Mouse (Mus musculus) left cerebral cortex, adult 2 months (tissue): ENCODE data around the gene Rnf130. TPM values are rescaled to one million over a fixed set of nuclear protein-coding genes. Genes with fewer than 3 reads are reported as not detected.
A peak's percentile ranks its signal among the peaks of the same experiment; 100 is the strongest.

Source experiments
- DNase-seq, 2 experiments: peaks; one replicate each; pipeline ENCODE4 v3.0.0; 2021 to 2022; ENCODE audit warnings: low spot score in 2 of 2, mixed read lengths in 1 of 2; ENCODE audit errors: extremely low spot score in 1 of 2
- H3K27ac ChIP-seq: fragments of 200-600 bp; 2 replicates; pipeline ENCODE4 v1.8.1; 2022
- H3K4me3 ChIP-seq: fragments of 200-600 bp; 2 replicates; pipeline ENCODE4 v1.8.1; 2022
- CTCF ChIP-seq: fragments of 200-600 bp; IDR thresholded peaks from 2 replicates; pipeline ENCODE4 v1.8.1; 2022; ENCODE audit warnings: antibody characterized with exemption, mild to moderate bottlenecking, moderate library complexity
- intact Hi-C: fragments of 180-260 bp; cut with DNase I; formaldehyde crosslinking; loops from one replicate; pipeline ENCODE4 v1.15.1; 2025
- total RNA-seq, 2 experiments: library from RNA; stranded (reverse); gene quantifications; 2 replicates each; pipeline ENCODE4 v1.2.3; 2021

Gene Rnf130
- total RNA-seq, 2 experiments from 2014 or later = 91.9 to 95.4 TPM

GRCm38 (mm10) chr11:49994536-49994935 is 30.6 kb upstream of the Rnf130 start:
- no peak overlapping the region for H3K27ac ChIP-seq
- no peak for TF ChIP-seq CTCF
- no peak for DNase-seq
- intact Hi-C loops = no loop called here
- no peak overlapping the region for H3K4me3 ChIP-seq

GRCm38 (mm10) chr11:49996398-49996797 is 28.7 kb upstream of the Rnf130 start:
- no peak for DNase-seq
- no peak overlapping the region for H3K4me3 ChIP-seq
- intact Hi-C loops = no loop called here
- TF ChIP-seq CTCF = no peak
- no peak overlapping the region for H3K27ac ChIP-seq

GRCm38 (mm10) chr11:49997321-49997720 is 27.8 kb upstream of the Rnf130 start:
- no peak for TF ChIP-seq CTCF
- Histone ChIP-seq H3K27ac (no peak overlapping the region), H3K4me3 (no peak overlapping the region)
- DNase-seq = no peak
- intact Hi-C loops = no loop called here

GRCm38 (mm10) chr11:50002853-50003252 is 22.3 kb upstream of the Rnf130 start:
- DNase-seq = no peak
- no peak overlapping the region for H3K4me3 ChIP-seq
- TF ChIP-seq CTCF = no peak
- intact Hi-C loops = loop anchor here (2.0 kb wide), 1 partner anchor 32 kb away; no protein-coding TSS in a partner anchor
- H3K27ac ChIP-seq = no peak overlapping the region

- intact Hi-C loops = no loop called here
- TF ChIP-seq CTCF = no peak
- H3K27ac ChIP-seq = no peak overlapping the region
- no peak for DNase-seq
- H3K4me3 ChIP-seq = no peak overlapping the region
Observed at GRCm38 (mm10) chr11:50007776-50008175, 17.4 kb upstream of the Rnf130 start.

GRCm38 (mm10) chr11:50008231-50008630 is 16.9 kb upstream of the Rnf130 start:
- no peak for TF ChIP-seq CTCF
- H3K27ac ChIP-seq = no peak overlapping the region
- intact Hi-C loops = no loop called here

GRCm38 (mm10) chr11:50013016-50013415 is 12.1 kb upstream of the Rnf130 start:
- intact Hi-C loops = no loop called here
- H3K4me3 ChIP-seq = no peak overlapping the region
- no peak for DNase-seq
- no peak for TF ChIP-seq CTCF
- H3K27ac ChIP-seq = no peak overlapping the region

More at GRCm38 (mm10) chr11:50008231-50008630, 16.9 kb upstream of the Rnf130 start:
- no peak overlapping the region for H3K4me3 ChIP-seq
- DNase-seq = no peak

DNA sequence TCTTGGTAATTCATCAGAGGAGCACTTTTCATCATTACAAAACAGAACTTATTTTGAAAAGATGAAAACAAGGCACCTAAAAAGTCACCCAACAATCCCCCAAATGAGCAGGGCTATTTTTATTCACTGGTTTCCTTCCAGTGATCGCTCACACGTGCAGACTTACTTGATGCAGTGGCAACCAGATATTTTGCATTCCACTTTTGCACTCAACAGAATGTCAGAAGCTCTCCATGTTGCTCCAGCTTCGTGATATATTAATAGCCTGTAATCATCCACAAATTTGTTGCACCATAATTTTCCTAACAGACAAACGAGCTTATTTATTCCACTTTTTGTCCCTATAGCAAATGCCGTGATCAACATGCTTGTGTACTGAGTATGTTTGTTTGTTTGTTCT is 8.6 kb upstream of the Rnf130 start:
- Histone ChIP-seq H3K4me3 (no peak overlapping the region), H3K27ac (no peak overlapping the region)
- TF ChIP-seq CTCF = no peak
- no peak for DNase-seq
- intact Hi-C loops = no loop called here

- no peak overlapping the region for H3K4me3 ChIP-seq
- DNase-seq = no peak
- intact Hi-C loops = no loop called here
- no peak overlapping the region for H3K27ac ChIP-seq
- no peak for TF ChIP-seq CTCF
Observed at GRCm38 (mm10) chr11:50017511-50017910, 7.6 kb upstream of the Rnf130 start.

DNA sequence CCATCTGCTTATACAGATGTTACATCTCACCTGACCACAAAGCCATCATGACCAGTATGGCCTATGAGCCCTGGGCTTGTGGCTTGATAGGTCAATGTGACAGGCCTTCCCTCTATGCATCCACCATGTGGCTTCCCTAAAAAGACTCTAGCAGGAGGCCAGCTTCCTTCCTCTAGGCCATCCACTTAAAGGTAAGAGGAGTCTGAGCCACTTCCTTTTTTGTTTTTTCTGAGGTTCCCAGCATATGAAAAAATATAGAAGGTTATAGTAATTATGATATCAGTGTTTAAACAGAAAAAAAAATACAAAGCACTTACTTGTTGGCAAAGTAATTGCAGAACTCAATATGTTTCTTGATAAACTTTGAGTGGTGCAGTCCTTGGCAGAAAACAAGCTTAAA is 6.3 kb upstream of the Rnf130 start:
- Histone ChIP-seq H3K27ac (no peak overlapping the region), H3K4me3 (no peak overlapping the region)
- intact Hi-C loops = no loop called here
- TF ChIP-seq CTCF = no peak
- no peak for DNase-seq

DNA sequence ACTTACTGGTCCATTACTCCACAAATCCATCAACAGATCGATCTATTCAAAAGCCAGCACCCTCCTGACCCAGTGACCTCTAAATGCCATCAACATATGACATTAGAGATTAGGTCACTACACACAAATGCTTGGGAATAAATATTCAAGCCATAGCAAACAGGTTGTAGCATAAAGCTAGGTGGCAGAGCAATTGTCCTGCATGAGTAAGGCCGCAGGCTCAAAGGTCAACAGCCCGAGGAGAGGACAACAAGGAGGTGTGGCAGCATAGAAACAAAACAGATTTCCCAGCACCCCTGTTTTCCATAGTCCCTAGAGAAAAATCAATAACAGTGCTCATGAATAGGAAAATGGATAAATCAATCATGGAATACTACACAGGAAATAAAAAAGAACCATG is 3.1 kb upstream of the Rnf130 start:
- DNase-seq = no peak
- intact Hi-C loops = loop anchor here (5.0 kb wide), 1 partner anchor 35 kb away; no protein-coding TSS in a partner anchor
- Histone ChIP-seq H3K27ac (no peak overlapping the region), H3K4me3 (no peak overlapping the region)
- TF ChIP-seq CTCF = no peak

DNA sequence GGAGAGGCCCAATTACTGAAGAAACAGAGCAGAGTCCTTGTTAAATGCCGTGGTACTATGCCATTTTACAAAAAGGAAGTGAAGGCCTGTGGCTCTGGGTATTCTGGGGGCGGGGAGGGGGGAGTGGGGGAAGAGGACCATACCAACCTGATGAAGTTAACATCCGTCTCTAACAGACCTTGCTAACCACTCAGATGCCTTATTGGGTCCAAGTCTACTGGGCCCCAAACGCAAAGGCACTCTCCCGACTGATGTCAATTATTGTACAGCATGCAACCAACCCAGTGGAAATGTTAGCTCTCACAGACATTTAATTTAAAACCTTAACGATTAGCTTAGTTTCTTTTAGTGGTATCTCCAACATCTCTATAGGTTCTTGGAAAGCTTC is 707 bp upstream of the Rnf130 start:
- intact Hi-C loops = loop anchor here (2.0 to 5.0 kb wide), 2 partner anchors 37 to 106 kb away; partner anchors contain the start of gene Tbc1d9b
- Histone ChIP-seq H3K4me3 (peak overlapping the region; percentile 88), H3K27ac (peak overlapping the region; percentile 100)
- no peak for DNase-seq
- TF ChIP-seq CTCF = no peak

DNA sequence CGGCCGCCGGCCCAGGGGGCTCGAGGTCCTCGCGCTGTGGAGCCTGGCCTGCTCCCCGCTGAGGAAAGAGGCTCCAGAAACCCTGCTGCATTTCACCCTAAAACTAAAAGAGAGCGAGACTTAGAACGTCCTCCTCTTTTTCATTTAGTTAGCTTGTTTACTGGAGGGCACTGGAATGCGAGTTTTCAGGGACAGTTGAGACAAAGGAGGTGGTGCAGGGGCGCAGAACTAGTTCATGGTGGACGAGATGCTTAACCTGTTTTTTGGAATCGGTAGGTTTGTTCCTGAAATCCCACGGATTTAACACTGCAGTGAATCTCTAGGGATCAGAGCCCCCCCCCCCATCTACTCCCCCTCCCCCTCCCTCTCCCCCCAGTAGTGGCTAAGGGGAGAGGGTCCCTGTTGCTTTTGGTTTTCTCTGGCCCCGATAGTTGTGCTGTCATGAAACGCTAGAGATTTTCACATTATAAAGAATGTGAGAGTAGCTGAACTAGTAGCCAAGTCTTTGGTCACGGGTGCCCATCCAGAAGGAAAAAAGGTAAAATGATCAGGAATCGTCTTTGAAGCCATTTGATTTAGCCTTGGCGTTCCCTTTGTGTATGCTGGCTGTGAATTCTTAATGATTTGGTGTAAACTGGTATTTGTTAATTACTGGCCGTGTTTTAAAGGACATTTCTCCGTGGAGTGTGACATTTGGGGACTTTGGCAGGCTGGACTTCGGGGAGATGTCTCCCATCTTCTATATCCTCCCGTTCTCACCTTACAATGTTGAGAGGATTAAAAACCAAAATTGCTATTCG is 775 bp downstream of the Rnf130 start:
- intact Hi-C loops = loop anchor here (2.0 to 5.0 kb wide), 2 partner anchors 61 to 105 kb away; partner anchors contain the start of gene Tbc1d9b
- Histone ChIP-seq H3K4me3 (peak overlapping the region; percentile 88), H3K27ac (peak overlapping the region; percentile 92)
- TF ChIP-seq CTCF = no peak
- no peak for DNase-seq
